Mouse (Mus musculus) kidney, adult 2 months (tissue): ENCODE results near the gene Pkn3. TPM values are rescaled to one million over a fixed set of nuclear protein-coding genes. Genes with fewer than 3 reads are reported as not detected.

Experiments
- DNase-seq: peaks from one replicate; pipeline ENCODE4 v3.0.0; 2021
- H3K27ac ChIP-seq: fragments of 200-500 bp; 2 replicates; pipeline ENCODE4 v1.5.1; 2012; ENCODE audit warnings: low read depth, low read length, control low read depth, inconsistent platforms; ENCODE audit not compliant: insufficient read depth
- H3K27me3 ChIP-seq: fragments of 200-500 bp; replicated peaks from 2 replicates; pipeline ENCODE4 v1.6.1; 2012; ENCODE audit warnings: mild to moderate bottlenecking, moderate library complexity, low read length, inconsistent platforms; ENCODE audit not compliant: control insufficient read depth, insufficient read depth
- H3K36me3 ChIP-seq: fragments of 200-500 bp; 2 replicates; pipeline ENCODE4 v1.6.1; 2012; ENCODE audit warnings: mild to moderate bottlenecking, moderate library complexity, low read length, inconsistent platforms; ENCODE audit not compliant: control insufficient read depth, insufficient read depth
- H3K4me1 ChIP-seq: fragments of 200-500 bp; 2 replicates; pipeline ENCODE4 v1.6.1; 2011; ENCODE audit warnings: low read length; ENCODE audit not compliant: control insufficient read depth, insufficient read depth
- H3K4me3 ChIP-seq: fragments of 200-500 bp; 2 replicates; pipeline ENCODE4 v1.5.1; 2011; ENCODE audit warnings: mild to moderate bottlenecking, low read depth, low read length, control low read depth; ENCODE audit not compliant: insufficient read depth
- CTCF ChIP-seq: fragments of 200-500 bp; conservative IDR thresholded peaks from 2 replicates; pipeline ENCODE4 v1.5.1; 2011; ENCODE audit warnings: low read depth, mild to moderate bottlenecking, control low read depth, low read length, moderate library complexity, mixed read lengths; ENCODE audit not compliant: insufficient read depth, insufficient read length
- POLR2A ChIP-seq: fragments of 200-500 bp; IDR thresholded peaks from one replicate; pipeline ENCODE4 v1.6.1; 2011; ENCODE audit warnings: low read depth, low read length, control low read depth
- WGBS: fragments of 180-500 bp; shearing (Covaris S2); methylation state at CpG from one replicate; pipeline ENCODE4 v1.1.7; 2018; 5-methylcytosine and 5-hydroxymethylcytosine counted together
- polyA plus RNA-seq: library from polyadenylated mRNA; depleted of rRNA; stranded (reverse); fragments of >200 nt; gene quantifications from 2 replicates; pipeline ENCODE4 v1.2.3, GENCODE M21; 2012; rRNA removed

The Pkn3 gene
- polyA plus RNA-seq, result 4.7 and 4.8 TPM in 2 replicates

DNA sequence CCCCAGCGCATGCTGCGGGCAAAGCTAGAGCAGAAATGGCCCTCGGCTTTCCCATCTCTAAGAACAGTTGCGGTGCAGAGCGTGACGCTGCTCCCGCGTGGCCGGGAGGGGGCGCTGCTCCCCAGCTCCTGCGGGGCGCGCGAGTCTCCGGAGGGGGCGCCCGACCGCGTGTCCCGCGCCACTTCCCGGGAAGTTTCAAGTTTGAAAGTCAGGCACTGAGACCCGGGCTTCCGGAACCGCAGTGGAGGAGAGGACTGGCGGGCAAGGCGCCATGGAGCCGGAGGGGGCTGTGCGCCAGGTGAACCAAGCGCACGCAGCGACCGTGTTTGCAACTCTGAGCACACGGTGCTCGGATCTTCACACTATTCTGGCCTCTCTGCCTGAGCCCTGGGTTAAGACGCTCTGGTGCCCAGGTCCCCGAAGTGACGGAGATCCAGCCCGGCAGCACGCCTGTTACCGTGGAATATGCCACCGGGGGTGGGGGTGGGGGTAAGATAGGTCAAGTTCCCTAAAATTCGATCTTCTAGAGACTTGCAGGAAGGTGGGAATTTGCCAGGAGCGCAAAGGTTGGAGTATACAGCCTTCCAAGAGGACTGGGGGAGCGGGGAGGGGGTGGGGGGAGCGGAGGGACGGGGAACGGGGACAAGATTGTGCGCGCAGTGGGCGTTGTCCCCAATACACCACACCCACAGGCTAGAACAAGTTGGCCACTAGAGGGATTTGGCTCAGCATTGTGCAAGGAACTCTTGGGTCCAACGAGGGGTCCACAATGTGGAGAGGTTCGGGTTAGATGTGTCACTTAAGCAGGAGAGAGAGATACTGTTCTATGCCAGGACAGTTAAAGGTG, at the start of gene Pkn3:
Gene Pkn3 (plus strand): TSS at position 183 of the 847 bp plus-strand sequence.
- no peak for TF ChIP-seq POLR2A
- peak; percentile 96 for TF ChIP-seq CTCF
- Histone ChIP-seq H3K36me3 (no peaks in the 10 kb centered on the region), H3K4me1 (no peaks in the 10 kb centered on the region; the same call in 1 of the 2 replicates), H3K4me3 (peak within 1 kb of the TSS; percentile 40), H3K27me3 (no peaks in the 10 kb centered on the region), H3K27ac (peak within 1 kb of the TSS; percentile 29; the same call in 1 of the 2 replicates)
- WGBS, result 2% methylated on average over 53 of the region's 53 CpGs
- DNase-seq, result peak; percentile 88

DNA sequence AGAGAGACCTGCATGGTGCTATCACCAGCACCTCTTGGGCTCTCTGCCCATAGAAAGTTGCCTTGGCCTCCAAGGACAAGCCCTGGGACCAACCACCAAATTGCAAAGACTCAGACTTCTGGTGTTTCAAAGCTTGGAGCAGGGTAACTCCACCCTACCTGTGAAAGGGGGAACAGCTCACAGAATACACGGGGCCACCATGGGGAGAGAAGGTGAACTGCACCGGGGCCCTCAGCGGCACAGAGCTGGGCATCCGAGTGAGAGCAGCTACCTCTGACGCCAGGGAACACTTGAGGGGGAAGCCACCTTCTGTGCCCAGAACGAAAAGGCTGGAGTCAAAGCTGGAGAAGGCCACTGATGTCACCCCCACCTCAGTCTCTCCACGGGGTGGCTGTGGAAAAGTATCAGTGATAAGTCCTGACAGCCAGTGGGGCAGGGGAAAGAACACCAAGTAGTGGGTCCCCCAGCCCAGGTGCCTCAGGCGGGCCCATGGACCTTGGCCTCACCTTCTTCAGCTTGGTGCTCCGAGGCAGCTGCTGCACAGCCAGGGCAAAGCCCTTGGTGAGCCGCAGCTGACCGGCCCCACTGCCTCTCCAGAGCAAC, 45.1 kb upstream of the Pkn3 start:
- TF ChIP-seq POLR2A (no peak), CTCF (no peak; the same call in 1 of the 2 replicates)
- no peaks in the 10 kb centered on the region for H3K4me1 ChIP-seq
- 50% methylated on average over 11 of the region's 11 CpGs for WGBS
- DNase-seq, result no peak
- no peaks in the 10 kb centered on the region for H3K27me3 ChIP-seq
- no peak overlapping the region for H3K27ac ChIP-seq
- peaks cover 5% of the 10 kb centered on the region; the same call in 1 of the 2 replicates for H3K36me3 ChIP-seq
- H3K4me3 ChIP-seq, result no peak overlapping the region

DNA sequence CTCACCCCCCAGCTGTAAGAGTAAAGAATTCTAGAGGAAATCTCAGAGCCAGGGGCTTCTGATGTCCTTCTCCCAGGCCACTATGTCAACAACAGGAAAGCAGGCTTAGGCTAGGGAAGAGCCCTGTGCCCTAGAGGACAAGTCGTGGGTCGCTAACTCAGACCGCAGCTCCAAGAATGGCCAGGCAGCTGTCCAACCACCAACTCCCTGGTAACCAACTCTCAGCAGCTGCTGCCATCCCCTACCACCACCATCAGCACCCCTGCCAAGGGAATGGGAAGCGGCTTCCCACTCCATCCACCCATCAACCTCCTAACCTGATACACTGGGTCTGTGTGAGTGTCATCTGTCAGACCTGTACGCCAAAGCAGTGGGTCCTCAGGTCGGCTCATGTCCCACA, 44.5 kb upstream of the Pkn3 start:
- 55% methylated on average over 6 of the region's 6 CpGs for WGBS
- no peaks in the 10 kb centered on the region for H3K4me1 ChIP-seq
- H3K36me3 ChIP-seq, result peaks cover 5% of the 10 kb centered on the region; the same call in 1 of the 2 replicates
- no peaks in the 10 kb centered on the region for H3K27me3 ChIP-seq
- TF ChIP-seq CTCF (no peak), POLR2A (no peak)
- no peak overlapping the region for H3K4me3 ChIP-seq
- DNase-seq, result no peak
- no peak overlapping the region for H3K27ac ChIP-seq

DNA sequence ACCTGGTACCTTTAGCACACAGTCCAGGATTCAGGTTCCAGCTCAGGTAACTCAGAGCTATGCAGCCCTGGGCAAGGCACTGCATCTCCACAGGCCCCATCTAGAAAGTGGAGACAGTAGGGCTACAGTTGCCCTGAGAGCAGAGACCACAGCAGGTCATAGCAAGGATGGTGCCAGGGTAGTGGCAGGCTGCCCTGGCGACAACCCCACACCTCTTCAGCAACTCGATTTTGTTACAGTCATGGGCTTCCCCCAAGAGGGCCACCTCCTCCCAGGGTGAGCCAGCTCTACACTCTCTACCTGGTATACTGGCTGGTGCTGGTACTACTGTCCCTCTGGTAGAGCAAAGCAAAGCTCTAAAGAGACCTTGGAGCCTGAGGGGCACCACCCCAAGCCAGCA, 39.7 kb upstream of the Pkn3 start:
- 74% methylated on average over 2 of the region's 2 CpGs for WGBS
- no peaks in the 10 kb centered on the region for H3K36me3 ChIP-seq
- no peak overlapping the region for H3K4me3 ChIP-seq
- no peak for TF ChIP-seq POLR2A
- TF ChIP-seq CTCF, result no peak
- H3K27ac ChIP-seq, result no peak overlapping the region
- H3K27me3 ChIP-seq, result no peaks in the 10 kb centered on the region
- H3K4me1 ChIP-seq, result no peaks in the 10 kb centered on the region
- no peak for DNase-seq

DNA sequence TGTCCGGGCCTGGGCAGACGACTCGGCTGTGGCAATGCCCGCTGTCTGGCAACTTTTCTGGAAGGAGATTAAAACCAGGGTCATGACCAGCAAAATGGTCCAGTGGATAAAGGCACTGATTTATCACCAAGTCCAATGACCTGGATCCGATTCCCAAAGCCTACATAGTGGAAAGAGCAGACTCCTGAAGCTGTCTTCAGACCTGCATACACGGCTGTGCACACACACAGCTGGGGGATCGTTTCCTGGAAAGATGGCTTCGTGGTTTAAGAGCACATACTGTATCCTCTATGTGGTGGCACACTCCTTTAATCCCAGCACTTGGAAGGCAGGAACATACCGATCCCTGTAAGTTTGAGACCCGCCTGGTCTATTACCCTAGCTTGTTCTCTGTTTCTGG, 39.1 kb upstream of the Pkn3 start:
- no peaks in the 10 kb centered on the region for H3K27me3 ChIP-seq
- TF ChIP-seq CTCF (no peak), POLR2A (no peak)
- H3K27ac ChIP-seq, result no peak overlapping the region
- WGBS, result 68% methylated on average over 10 of the region's 10 CpGs
- H3K4me3 ChIP-seq, result no peak overlapping the region
- H3K4me1 ChIP-seq, result no peaks in the 10 kb centered on the region
- no peak for DNase-seq
- H3K36me3 ChIP-seq, result no peaks in the 10 kb centered on the region

DNA sequence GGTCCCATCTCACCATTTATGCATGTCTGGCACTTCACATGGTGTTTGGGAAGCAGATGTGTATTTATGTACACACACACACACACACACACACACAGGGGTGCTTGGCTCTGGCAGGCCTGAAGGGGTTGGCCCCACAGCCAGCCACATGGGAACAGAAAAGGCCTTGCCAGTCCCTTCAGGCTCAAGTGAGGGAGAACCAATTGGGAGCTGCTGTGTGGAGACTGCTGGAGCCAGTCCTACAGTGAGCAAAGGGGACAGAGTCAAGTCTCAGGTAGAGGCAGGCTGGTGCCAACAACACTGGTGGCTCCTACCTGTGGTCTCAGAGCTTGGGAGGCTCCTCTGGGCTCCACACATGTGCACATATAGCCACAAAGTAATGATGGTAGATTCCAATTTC, 37.8 kb upstream of the Pkn3 start:
- no peaks in the 10 kb centered on the region for H3K36me3 ChIP-seq
- H3K27me3 ChIP-seq, result no peaks in the 10 kb centered on the region
- no peak for DNase-seq
- H3K27ac ChIP-seq, result no peak overlapping the region
- H3K4me1 ChIP-seq, result no peaks in the 10 kb centered on the region
- no peak overlapping the region for H3K4me3 ChIP-seq
- no peak for TF ChIP-seq POLR2A
- no peak for TF ChIP-seq CTCF

DNA sequence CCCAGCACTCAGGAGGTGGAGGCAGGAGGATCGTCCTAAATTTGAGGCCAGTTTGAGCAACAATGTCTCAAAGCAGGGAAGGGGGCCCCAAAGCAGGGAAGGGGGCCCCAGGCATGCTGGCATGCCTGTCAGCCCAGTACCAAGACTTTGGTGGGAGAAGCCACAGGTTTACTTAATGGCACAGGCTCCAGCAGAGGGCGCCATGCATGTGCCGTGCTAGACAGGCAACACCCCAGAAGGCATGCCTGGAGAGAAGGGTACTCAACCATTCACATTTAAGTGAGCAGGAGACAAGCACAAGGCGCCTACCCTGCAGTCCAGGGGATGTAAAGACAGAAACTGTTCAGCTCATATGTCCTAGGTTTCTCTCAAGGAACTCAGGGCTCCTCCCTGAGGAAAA, 35.0 kb upstream of the Pkn3 start:
- no peak overlapping the region for H3K27ac ChIP-seq
- TF ChIP-seq POLR2A (no peak), CTCF (peak; percentile 89)
- peak; percentile 80 for DNase-seq
- H3K4me1 ChIP-seq, result no peaks in the 10 kb centered on the region
- H3K36me3 ChIP-seq, result no peaks in the 10 kb centered on the region
- no peak overlapping the region for H3K4me3 ChIP-seq
- H3K27me3 ChIP-seq, result no peaks in the 10 kb centered on the region
- 5% methylated on average over 4 of the region's 4 CpGs for WGBS
